10 mouse cellular contexts compared by ENCODE assay signal in the genomic region with DNA sequence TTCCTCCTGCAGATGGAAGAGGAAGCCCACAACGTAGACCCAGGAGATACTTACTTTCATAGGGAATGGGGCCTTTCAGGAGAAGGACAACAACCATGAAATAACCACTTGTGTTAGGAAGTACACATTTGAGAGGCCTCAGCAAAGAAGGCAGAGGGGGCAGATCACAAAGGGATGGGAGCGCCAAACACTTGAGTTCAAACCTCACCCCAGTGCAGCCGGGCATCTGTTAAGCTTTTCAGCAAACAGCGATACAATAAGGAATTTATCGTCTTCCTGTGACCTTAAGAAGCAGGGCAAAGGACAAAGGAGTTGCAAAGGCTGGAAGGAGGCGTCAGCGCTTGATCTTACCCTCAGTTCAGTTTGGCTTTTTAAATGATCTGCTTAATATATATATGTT. TPM values are rescaled to one million over a fixed set of nuclear protein-coding genes. Genes with fewer than 3 reads are reported as not detected.
DNase-seq lines count a peak whose midpoint lies in the region; ATAC-seq and TF ChIP-seq lines count a peak whose summit lies in the region.
"Had no signal": no experiment of that assay in that cellular context is flagged by ENCODE, and none has a peak within 500 bp of the region (broad histone marks: within the 10 kb centered on the region; RNA-seq: fewer than 3 reads in every experiment).

No protein-coding gene starts in this region.

- H3K4me1 ChIP-seq in liver, adult 2 months (ENCODE audit: control insufficient read depth, insufficient read depth, low read length) = peaks cover 2% of the 10 kb centered on the region; the same call in 1 of the 2 replicates
- H3K4me1 ChIP-seq in intestine, postnatal 0 days (replicated peaks; ENCODE audit: control insufficient read depth, insufficient read depth, low read length) = no peaks in the 10 kb centered on the region

- no peak overlapping the region for H3K9ac ChIP-seq in liver, adult 2 months (ENCODE audit: low read depth, low read length)
- no peak overlapping the region for H3K9ac ChIP-seq in intestine, postnatal 0 days (ENCODE audit: low read depth, low read length)

- no peaks in the 10 kb centered on the region for H3K9me3 ChIP-seq in intestine, postnatal 0 days (ENCODE audit: control insufficient read depth)
- H3K9me3 ChIP-seq: G1E had no signal

- no peaks in the 10 kb centered on the region for H3K27me3 ChIP-seq in liver, adult 2 months (ENCODE audit: control insufficient read depth, insufficient read depth, low read length)
- H3K27me3 ChIP-seq in intestine, postnatal 0 days (replicated peaks; ENCODE audit: control insufficient read depth, insufficient read depth, low read length) = no peaks in the 10 kb centered on the region

- TF ChIP-seq CTCF in liver, adult 2 months (IDR thresholded peaks at IDR 0.05; ENCODE audit: low read depth, low read length) = no peak
- no peak for TF ChIP-seq CTCF in intestine, postnatal 0 days (IDR thresholded peaks at IDR 0.05; ENCODE audit: low read depth)

- no peak for ATAC-seq in intestine, postnatal 0 days
- ATAC-seq in megakaryocyte-erythroid progenitor cell, adult 5-6 weeks (replicated peaks; ENCODE audit: low FRiP score, low TSS enrichment, poor library complexity, severe bottlenecking) = 0 out of 2 replicates have a peak, but pooled peaks have one; percentile 3
- no peak for ATAC-seq in frontal cortex, adult (ENCODE audit: low TSS enrichment)

- no peak for TF ChIP-seq POLR2A in liver, adult 2 months (IDR thresholded peaks at IDR 0.05; ENCODE audit: extremely low read depth, insufficient read depth, low read length)

- H3K27ac ChIP-seq in liver, adult 2 months (replicated peaks; ENCODE audit: insufficient read depth, low read depth, low read length) = peak overlapping the region; percentile 15; the same call in 1 of the 2 replicates
- H3K27ac ChIP-seq in intestine, postnatal 0 days (ENCODE audit: low read depth, low read length) = no peak overlapping the region

- no peaks in the 10 kb centered on the region for H3K36me3 ChIP-seq in liver, adult 2 months (ENCODE audit: control insufficient read depth, insufficient read depth, low read length)
- H3K36me3 ChIP-seq in intestine, postnatal 0 days (ENCODE audit: control insufficient read depth, insufficient read depth) = no peaks in the 10 kb centered on the region
- H3K36me3 ChIP-seq: G1E had no signal

- H3K79me2 ChIP-seq in liver, adult 2 months (ENCODE audit: control insufficient read depth, insufficient read depth, low read length) = no peaks in the 10 kb centered on the region

- intact Hi-C loops in heart, postnatal 36 days (cut with DNase I) = no loop called here

- 66% methylated on average over 7 of the region's 7 CpGs for WGBS in liver, adult 2 months
- WGBS in intestine, postnatal 0 days = 36% methylated on average over 7 of the region's 7 CpGs

- DNase-seq in heart, adult 11 months = peak; percentile 68
- DNase-seq in heart, postnatal 36 days = no peak
- no peak for DNase-seq in liver, adult 2 months (ENCODE audit: extremely low read depth, low read depth, low spot score)
- DNase-seq in liver = no peak
- DNase-seq in adrenal gland, postnatal 10 days = no peak
- DNase-seq: right cerebral cortex, postnatal 25 days had no signal

- no peak overlapping the region for H3K4me3 ChIP-seq in liver, adult 2 months (ENCODE audit: insufficient read depth, low read depth, low read length)
- no peak overlapping the region for H3K4me3 ChIP-seq in intestine, postnatal 0 days (ENCODE audit: low read depth, low read length)

- 0 out of 2 replicates have a peak overlapping the region, but pooled peaks have one; percentile 2 for H3K4me2 ChIP-seq in intestine, postnatal 0 days (replicated peaks; ENCODE audit: low read depth)

RNA-seq across cellular contexts. Expression of gene Dyrk1a, which starts 10.0 kb away (rescaled TPM):
- 10 to 100 TPM; 64.4 to 71.8 TPM for total RNA-seq in heart, postnatal 36 days (2021)
- 12.2 and 12.6 TPM in 2 replicates for total RNA-seq in liver, adult 2 months (2014; rRNA removed)
- polyA plus RNA-seq in liver, adult 2 months (2012; rRNA removed) = 10.9 and 13.6 TPM in 2 replicates
- 8.0 and 8.3 TPM in 2 replicates for polyA plus RNA-seq in intestine, postnatal 0 days (2015; fragmentation: Nextera tagmentation; extraction: Ambion mirVana)
- total RNA-seq in megakaryocyte-erythroid progenitor cell, adult 5-6 weeks (2014; fragmentation: Nextera tagmentation) = 39.5 and 43.9 TPM in 2 replicates
- 59.8 and 62.4 TPM in 2 replicates for total RNA-seq in megakaryocyte-erythroid progenitor cell, adult 5-6 weeks (2017)
- total RNA-seq in adrenal gland, postnatal 10 days (2021) = 10 to 100 TPM; 59.7 to 62.7 TPM

RNA-seq across cellular contexts. Expression of gene Vps26c, which starts 33.2 kb away (rescaled TPM):
- 10 to 100 TPM; 24.1 to 28.1 TPM for total RNA-seq in heart, postnatal 36 days (2021)
- 33.1 and 33.9 TPM in 2 replicates for total RNA-seq in liver, adult 2 months (2014; rRNA removed)
- polyA plus RNA-seq in liver, adult 2 months (2012; rRNA removed) = 18.8 and 19.4 TPM in 2 replicates
- polyA plus RNA-seq in intestine, postnatal 0 days (2015; fragmentation: Nextera tagmentation; extraction: Ambion mirVana) = 36.6 and 46.7 TPM in 2 replicates
- 23.1 and 29.9 TPM in 2 replicates for total RNA-seq in megakaryocyte-erythroid progenitor cell, adult 5-6 weeks (2014; fragmentation: Nextera tagmentation)
- total RNA-seq in megakaryocyte-erythroid progenitor cell, adult 5-6 weeks (2017) = 15.1 and 35.5 TPM in 2 replicates
- 10 to 100 TPM; 40.8 to 52.8 TPM for total RNA-seq in adrenal gland, postnatal 10 days (2021)
